Mouse (Mus musculus) urinary bladder, postnatal 36 days (tissue): ENCODE results near the gene Ift22.

Experiments
- DNase-seq, 2 experiments: peaks; one replicate each; pipeline ENCODE4 v3.0.0; 2022; ENCODE audit warnings: low spot score in 2 of 2, mixed read lengths in 1 of 2

The Ift22 gene

DNA sequence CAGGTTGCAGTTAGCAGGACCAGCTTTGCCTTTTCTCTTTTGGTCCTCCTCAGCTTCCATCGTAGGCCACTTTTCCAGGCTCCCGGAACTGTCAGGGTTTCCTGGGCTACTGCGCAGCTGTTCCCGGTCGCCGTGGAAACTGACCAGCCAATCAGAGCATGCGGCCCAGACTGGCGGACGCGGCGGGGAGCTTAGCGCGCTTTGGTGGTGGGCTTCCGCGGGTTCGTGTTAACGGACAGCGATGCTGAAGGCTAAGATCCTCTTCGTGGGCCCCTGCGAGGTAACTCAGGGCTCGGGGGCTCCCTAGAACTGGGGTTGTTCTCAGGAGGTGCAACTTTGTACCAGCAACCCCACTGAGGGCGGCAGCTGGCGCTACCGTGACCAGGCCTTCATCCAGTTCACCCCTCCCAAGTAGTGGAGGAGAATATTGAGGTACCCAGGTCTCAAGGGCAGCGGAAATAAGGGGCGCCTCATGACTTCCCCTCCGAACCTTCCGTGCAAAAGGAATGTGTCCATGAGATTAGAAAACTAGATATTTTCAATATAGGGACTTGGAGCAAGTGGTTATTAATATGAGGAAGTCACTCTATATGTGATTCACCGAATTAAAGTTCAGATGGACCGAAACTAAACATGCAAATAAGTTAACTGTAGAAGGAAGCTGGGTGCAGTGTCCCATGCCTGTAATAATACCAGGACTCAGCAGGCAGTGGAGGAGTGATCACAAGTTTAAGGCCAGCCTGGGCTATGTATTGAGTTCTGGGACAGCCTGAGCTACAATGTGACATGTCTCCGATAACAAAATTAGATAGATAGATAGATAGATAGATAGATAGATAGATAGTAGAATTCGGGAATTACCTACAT is at the start of gene Ift22:
TSS of gene Ift22 (plus strand) at position 160 of the 867 bp plus-strand sequence.
- DNase-seq, result peak; percentile 90 to 92

DNA sequence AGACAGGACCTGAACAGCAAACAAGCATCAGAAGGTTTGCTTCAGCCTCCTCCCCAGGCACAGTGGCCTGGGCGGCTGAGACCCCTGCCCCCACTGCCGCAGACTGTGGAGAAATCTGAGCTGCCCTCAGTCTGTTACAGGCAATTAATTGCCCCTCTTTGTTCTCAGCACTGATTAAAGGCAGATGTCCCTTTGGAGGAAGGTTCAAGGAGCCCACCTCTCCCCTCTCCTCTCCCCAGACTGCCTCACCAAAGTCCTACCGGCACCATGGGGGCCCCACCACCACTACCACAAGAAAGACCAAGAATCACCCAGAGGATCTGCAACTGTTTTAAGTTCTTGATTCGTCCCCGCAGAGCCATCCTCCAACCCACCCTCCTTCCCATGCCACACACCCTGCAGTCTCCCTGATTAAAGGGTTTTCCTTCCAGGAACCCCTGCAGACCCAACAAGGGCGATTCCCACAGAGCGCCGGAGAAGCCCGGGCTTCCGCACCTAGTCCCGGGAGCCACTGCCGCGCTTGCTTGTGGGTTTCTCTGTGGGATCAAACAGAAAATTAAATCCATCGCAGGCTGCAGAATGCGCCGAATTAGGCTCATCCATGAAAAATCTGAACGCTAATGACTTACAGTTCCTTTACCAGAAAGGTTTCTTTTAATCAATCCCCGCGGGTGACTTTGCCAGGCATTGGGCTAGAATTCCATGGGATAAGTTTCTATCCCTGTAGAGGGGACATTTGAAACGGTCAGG is 46.6 kb upstream of the Ift22 start:
- no peak for DNase-seq

GRCm38 (mm10) chr5:136862806-136863205 is 45.1 kb upstream of the Ift22 start:
- no peak for DNase-seq

DNA sequence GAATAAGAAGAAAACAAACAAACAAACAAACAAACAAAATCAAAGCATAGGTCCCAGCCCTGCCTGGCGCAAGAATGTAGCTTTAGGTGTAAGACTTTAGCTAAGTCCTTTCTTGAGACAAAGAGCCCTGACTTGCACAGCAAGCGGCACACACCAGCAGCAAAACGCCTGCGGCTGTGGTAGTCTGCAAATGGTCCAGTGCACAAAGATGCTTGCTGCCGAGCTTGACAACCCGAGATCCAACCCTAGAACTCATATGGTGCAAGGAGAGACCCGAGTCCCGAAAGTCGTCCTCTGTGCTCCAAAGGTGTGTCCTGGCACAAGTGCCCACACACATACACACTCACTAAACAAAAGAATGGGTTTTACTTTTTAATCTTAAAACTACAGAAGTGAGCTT is 44.7 kb upstream of the Ift22 start:
- DNase-seq, result no peak

GRCm38 (mm10) chr5:136863961-136864674 is 43.8 kb upstream of the Ift22 start:
- no peak for DNase-seq

DNA sequence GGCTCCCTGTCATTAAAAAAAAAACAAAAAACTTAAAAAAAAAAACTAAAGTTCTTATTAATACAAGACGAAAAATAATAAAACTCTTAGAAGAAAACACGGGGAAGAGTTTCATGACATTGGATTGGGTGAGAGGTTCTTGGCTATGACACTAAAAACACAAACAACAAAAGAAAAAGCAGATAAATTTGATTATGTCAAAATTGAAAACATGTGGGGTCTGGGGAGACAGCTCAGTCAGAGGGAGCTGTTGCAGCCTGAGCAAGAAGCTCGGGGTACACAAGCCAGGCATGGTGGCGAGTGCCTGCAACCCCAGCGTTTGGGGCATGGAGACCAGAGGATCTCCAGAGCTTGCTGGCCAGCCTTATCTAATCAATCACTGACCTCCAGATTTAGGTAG is 40.2 kb upstream of the Ift22 start:
- no peak for DNase-seq

DNA sequence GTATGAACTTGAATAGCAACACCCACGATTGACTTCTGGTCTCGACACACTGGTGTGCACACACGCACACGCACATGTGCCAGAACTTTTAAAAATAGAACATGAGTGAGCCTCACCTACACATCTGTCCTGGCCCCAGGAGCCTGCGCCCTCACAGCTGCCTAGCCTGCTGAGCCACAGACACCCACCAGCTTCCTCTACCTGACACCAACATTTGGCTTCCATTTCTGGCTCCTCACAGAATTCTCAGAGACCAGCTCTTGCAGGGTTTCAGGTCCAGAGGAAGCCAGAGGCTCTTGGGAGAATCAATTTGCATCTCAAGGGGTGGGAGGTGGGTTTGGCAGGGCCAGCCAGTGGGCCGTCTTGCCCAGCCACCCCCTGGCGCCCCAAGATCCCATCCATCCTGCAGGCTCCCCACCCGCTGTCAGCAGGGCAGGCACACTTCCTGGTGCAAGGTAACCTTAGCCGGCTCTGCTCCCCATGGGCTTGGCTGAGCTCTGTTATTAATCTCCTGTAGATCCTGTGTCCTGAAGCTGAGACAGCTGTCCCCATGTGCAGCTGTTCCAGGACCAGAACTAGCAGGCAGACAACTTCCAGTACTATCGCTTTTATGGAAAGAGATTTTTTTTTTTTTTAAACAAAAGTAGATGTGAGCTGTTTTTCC is 38.4 kb upstream of the Ift22 start:
- no peak for DNase-seq

GRCm38 (mm10) chr5:136872417-136872816 is 35.5 kb upstream of the Ift22 start:
- no peak for DNase-seq

GRCm38 (mm10) chr5:136874271-136874670 is 33.7 kb upstream of the Ift22 start:
- no peak for DNase-seq

DNA sequence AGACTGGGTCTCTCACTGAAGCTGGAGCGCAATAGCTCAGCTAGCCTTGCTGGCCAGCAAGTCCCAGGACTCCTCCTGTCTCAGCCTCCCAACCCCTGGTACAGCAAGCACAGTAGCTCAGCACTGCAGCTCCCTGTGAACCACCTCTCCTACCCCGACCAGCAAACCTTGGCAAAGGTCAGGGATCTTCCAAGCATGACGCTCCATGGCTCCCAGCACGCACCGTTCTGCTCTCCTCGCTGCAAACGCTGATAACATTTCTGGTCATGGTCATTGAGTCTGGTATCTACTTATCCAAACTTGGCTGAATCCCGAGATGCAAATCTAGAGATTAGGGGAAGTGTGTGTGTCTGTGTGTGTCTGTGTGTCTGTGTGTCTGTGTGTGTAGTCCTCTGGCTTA is 27.8 kb upstream of the Ift22 start:
- no peak for DNase-seq

DNA sequence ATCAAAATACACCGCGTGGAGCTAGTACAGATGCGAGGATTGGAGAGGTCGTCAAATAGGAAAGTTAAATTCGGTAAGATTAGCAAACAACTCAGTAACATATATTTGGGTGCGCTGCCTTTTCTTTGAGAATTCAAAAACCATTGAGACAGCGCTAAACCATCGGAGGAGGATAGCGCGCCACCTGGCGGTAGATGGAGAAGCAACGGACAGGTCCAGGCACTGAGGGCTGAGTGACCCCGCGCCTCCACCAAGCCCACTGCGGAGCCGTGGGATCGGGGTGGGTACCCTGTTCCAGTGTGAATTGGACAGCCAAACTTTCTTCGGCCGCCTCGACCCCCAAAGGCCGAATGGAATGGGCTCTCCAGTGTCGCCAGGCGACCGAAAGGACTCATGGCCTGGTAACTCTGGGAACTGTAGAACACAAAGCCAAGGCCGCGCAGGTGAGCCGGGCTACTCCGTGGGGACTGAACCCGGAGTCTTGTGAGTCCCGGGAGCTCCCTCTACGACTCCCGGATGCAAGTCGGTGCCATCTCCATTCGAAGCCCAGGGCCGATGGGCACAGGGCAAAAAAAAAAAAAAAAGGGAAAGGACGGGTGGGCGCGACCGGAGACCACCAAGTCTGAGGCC is 26.5 kb upstream of the Ift22 start:
- DNase-seq, result peak; percentile 58 to 72

- no peak for DNase-seq
Observed at GRCm38 (mm10) chr5:136882055-136882787, 25.7 kb upstream of the Ift22 start.

DNA sequence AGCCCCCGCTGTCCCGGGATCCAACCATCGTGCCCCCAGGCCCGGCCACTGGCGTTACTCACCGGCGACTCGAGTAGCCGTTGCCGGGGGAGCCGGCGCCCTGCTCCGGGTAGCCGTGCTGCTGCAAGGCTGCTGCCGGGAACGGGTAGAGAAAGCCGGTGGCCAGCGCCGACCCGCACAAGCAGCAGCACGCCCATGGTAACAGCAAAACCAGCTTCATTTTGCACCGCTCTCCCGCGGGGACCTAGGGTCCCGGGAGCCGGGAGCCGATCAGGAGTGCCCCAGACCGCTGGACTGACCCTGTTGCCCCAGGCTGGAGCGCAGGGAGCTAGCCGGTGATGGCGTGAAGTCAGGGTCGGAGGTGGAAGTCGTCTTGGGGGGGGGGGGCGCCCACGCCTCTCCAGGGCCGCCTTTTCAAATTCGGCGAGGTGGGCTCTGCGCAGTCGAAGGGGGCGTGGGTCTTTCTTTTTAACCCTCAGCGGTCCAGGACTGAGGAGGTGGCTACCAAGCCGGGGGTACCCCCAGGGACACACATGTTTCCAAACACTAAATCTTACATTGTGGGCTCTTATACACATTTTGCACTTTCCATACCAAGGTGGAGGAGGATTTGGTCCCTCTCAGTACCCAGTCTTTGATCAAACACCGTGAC is 25.0 kb upstream of the Ift22 start, which contains the start of gene Col26a1:
TSS of gene Col26a1 (minus strand) at position 422 of the 652 bp plus-strand sequence.
- DNase-seq, result no peak

GRCm38 (mm10) chr5:136886957-136887356 is 21.0 kb upstream of the Ift22 start:
- DNase-seq, result no peak

- DNase-seq, result no peak
Observed at GRCm38 (mm10) chr5:136888539-136889355, 19.2 kb upstream of the Ift22 start.

- DNase-seq, result no peak
Observed at GRCm38 (mm10) chr5:136894840-136895528, 13.0 kb upstream of the Ift22 start.

DNA sequence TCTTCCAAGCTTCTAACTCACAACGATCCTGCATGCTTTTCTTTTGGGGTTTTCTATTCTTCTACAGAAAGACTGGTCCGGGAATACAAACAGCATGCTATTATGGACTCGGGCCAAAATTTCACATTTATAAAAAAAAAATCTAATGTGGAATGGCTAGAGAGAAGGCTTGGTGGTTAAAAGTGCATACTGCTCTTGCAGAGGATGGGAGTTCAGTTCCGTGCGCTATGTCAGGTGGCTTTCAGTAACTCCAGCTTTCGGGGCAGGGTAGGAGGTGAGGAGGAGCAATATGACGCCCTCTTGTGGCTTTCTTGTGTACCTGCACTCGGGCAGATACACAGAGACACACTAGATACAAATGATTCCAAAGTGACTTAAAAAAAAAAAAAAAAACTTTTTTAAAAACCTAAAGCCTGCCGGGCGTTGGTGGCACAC is 12.4 kb upstream of the Ift22 start:
- no peak for DNase-seq

DNA sequence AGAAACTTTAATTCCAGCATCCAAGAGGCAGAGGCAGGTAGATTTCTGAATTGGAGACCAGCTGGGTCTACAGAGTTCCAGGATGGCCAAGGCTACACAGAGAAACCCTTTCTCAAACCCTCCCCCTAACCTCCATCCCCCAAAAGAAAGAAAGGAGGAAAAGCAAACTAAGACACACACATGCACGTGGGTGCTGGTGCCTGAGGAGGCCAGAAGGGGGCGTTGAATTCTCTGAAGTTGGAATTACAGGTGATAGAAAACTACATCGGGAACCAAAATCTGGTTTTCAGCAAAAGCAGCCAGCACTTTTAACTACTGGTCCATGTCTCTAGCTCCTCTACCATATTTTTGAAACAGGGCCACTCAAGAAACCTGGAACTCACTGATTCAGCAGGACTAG is 3.3 kb upstream of the Ift22 start:
- no peak for DNase-seq
